Mouse (Mus musculus) midbrain, embryonic 12.5 days (tissue): ENCODE measurements around the gene Nprl3. TPM values are rescaled to one million over a fixed set of nuclear protein-coding genes. Genes with fewer than 3 reads are reported as not detected.
A peak's percentile ranks its signal among the peaks of the same experiment; 100 is the strongest.

Experiments
- ATAC-seq: fragments of 200-750 bp; cut with Nextera tagmentation; 2 replicates; pipeline ENCODE4 v1.8.0; 2017; ENCODE audit warnings: low read depth, moderate TSS enrichment, moderate library complexity; ENCODE audit not compliant: low FRiP score
- H3K27ac ChIP-seq: fragments of 300-500 bp; sonication (generic); replicated peaks from 2 replicates; pipeline ENCODE4 v1.5.1; 2016; ENCODE audit warnings: mild to moderate bottlenecking
- H3K27me3 ChIP-seq: fragments of 300-500 bp; sonication (generic); 2 replicates; pipeline ENCODE4 v1.6.1; 2016; ENCODE audit warnings: mild to moderate bottlenecking
- H3K36me3 ChIP-seq: fragments of 300-500 bp; sonication (generic); 2 replicates; pipeline ENCODE4 v1.6.1; 2016
- H3K4me1 ChIP-seq: fragments of 300-500 bp; sonication (generic); 2 replicates; pipeline ENCODE4 v1.6.1; 2016
- H3K4me2 ChIP-seq: fragments of 300-500 bp; sonication (generic); replicated peaks from 2 replicates; pipeline ENCODE4 v1.6.1; 2016; ENCODE audit warnings: mild to moderate bottlenecking, moderate library complexity
- H3K4me3 ChIP-seq: fragments of 300-500 bp; sonication (generic); 2 replicates; pipeline ENCODE4 v1.5.1; 2016; ENCODE audit warnings: mild to moderate bottlenecking
- H3K9ac ChIP-seq: fragments of 300-500 bp; sonication (generic); replicated peaks from 2 replicates; pipeline ENCODE4 v1.6.1; 2016; ENCODE audit warnings: mild to moderate bottlenecking, moderate library complexity
- H3K9me3 ChIP-seq: fragments of 300-500 bp; sonication (generic); 2 replicates; pipeline ENCODE4 v1.6.1; 2016; ENCODE audit warnings: mild to moderate bottlenecking
- WGBS: fragments of 180-500 bp; shearing (Covaris S2); methylation state at CpG from one replicate; pipeline ENCODE4 v1.1.7; 2016; 5-methylcytosine and 5-hydroxymethylcytosine counted together
- polyA plus RNA-seq: library from polyadenylated mRNA; unstranded; fragments of >200 nt; fragmentation: Nextera tagmentation; extraction: Ambion mirVana; gene quantifications from 2 replicates; pipeline ENCODE4 v1.2.1, GENCODE M21; 2016

Nprl3 gene
- polyA plus RNA-seq, 1 experiment from 2014 or later = 44.7 TPM

DNA sequence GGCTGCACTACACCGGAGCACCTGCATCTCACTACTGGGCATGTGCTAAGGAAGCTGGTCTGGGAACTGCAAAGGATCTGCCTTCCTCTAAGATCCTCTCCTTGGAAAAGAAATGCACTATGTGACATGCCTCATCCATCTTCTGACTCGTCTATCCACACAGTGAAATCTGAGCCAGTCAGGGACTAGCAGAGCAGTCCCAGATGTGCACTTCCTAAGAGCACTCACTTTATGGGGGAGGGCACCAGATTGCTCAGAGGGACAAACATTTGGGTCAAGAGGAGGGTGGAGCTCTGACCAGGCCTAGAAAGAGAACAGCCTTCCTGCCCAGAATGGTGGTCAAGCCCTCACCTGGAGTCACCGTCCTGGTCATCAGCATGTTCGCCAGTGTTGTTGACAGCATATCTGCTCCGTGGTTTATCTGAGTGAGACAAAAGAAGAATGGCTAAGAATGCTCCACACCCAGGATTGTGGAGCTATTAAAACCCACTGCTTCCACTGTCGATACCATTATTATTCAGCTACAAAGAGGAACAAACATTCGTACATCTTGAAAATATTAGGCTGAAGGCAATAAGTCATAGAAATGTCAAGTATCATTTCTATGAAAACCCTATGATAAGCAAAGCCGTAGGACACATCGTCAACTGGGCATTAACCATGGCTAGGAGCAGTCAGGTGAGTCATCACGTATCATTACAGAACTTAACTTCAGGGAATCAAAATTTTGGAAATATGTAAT lies 4.7 kb downstream of the Nprl3 start:
- 93% methylated on average over 10 of the region's 10 CpGs for WGBS
- ATAC-seq = no peak
- Histone ChIP-seq H3K4me2 (no peak overlapping the region), H3K4me1 (peaks cover 10% of the 10 kb centered on the region), H3K4me3 (no peak overlapping the region), H3K9me3 (no peaks in the 10 kb centered on the region), H3K36me3 (peaks cover 24% of the 10 kb centered on the region), H3K27ac (no peak overlapping the region), H3K9ac (no peak overlapping the region), H3K27me3 (no peaks in the 10 kb centered on the region)

- ATAC-seq = no peak
- Histone ChIP-seq H3K4me3 (no peak overlapping the region), H3K4me2 (no peak overlapping the region), H3K9ac (no peak overlapping the region), H3K27ac (no peak overlapping the region), H3K9me3 (no peaks in the 10 kb centered on the region), H3K4me1 (no peaks in the 10 kb centered on the region), H3K27me3 (no peaks in the 10 kb centered on the region), H3K36me3 (peaks cover 33% of the 10 kb centered on the region)
- 88% methylated on average over 3 of the region's 3 CpGs for WGBS
Measured at GRCm38 (mm10) chr11:32256566-32256965, 10.9 kb downstream of the Nprl3 start.

DNA sequence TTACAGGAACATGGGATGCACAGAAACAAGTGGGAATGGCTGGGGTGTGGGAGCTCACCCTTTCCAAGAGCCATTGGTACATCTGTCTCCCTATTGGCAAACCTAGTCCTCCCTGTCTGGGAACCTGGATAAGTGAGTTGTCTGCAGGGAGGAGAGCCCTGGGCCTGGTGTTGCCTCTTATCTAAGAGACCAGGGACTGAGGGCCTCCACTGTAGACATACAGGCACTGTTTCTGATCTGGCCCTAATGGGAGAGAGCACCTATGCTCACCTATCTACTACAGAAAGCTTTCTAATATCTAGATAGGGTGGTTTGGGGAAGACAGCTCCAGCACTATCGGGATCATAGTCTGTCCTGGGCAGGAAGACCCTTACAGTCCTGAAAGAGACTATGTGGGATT lies 11.4 kb downstream of the Nprl3 start:
- no peak overlapping the region for H3K9ac ChIP-seq
- no peaks in the 10 kb centered on the region for H3K27me3 ChIP-seq
- ATAC-seq = no peak
- no peak overlapping the region for H3K27ac ChIP-seq
- H3K4me1 ChIP-seq = no peaks in the 10 kb centered on the region
- no peak overlapping the region for H3K4me3 ChIP-seq
- 93% methylated on average over 1 of the region's 1 CpGs for WGBS
- no peaks in the 10 kb centered on the region for H3K9me3 ChIP-seq
- no peak overlapping the region for H3K4me2 ChIP-seq
- peaks cover 33% of the 10 kb centered on the region for H3K36me3 ChIP-seq

DNA sequence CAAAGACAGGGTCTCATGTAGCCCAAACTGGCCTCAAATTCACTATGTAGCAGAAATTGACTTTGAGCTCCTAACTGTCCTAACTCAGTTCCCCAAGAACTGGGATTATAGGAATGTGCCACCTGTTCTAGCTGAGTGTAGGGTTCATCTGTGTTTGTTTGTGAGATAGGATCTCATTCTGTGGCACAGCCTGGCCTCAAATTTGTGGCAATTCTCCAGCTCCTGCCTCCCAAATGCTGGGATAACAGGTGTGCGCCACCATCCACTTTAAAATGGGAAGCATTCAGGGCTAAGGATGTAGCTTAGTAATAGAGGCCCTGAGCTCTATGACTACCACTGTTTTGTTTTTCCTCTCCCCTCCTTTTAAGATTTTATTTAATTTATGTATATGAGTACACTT lies 14.4 kb downstream of the Nprl3 start:
- Histone ChIP-seq H3K9me3 (no peaks in the 10 kb centered on the region), H3K36me3 (peaks cover 39% of the 10 kb centered on the region), H3K9ac (no peak overlapping the region), H3K4me2 (no peak overlapping the region), H3K27ac (no peak overlapping the region), H3K4me1 (no peaks in the 10 kb centered on the region), H3K4me3 (no peak overlapping the region), H3K27me3 (no peaks in the 10 kb centered on the region)
- WGBS = 86% methylated on average over 1 of the region's 1 CpGs
- ATAC-seq = no peak

- Histone ChIP-seq H3K27ac (no peak overlapping the region), H3K36me3 (peaks cover 57% of the 10 kb centered on the region)
- ATAC-seq = no peak
Measured at GRCm38 (mm10) chr11:32250880-32251763, 16.4 kb downstream of the Nprl3 start.

DNA sequence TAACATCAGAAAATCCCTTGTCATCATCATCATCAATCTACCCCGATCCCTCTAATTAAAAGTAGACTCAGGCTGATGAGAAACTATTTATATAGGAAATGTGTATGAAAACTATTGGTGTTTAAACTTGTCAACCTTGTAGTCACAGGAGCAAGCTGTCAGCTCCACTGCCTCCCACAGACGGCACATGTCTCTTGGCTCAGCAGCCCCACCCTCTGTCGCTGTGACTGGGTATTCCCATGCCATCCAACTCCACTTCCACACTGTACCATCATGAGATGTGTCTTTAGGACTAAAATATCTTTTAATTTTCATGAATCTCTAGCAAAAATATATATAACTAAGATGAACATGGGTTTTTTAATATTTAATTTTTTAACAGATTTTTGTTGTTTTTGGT lies 19.2 kb downstream of the Nprl3 start:
- Histone ChIP-seq H3K9ac (no peak overlapping the region), H3K27ac (no peak overlapping the region), H3K27me3 (no peaks in the 10 kb centered on the region), H3K4me1 (no peaks in the 10 kb centered on the region), H3K4me2 (no peak overlapping the region), H3K4me3 (no peak overlapping the region), H3K36me3 (peaks cover 71% of the 10 kb centered on the region), H3K9me3 (no peaks in the 10 kb centered on the region)
- no peak for ATAC-seq
- 92% methylated on average over 3 of the region's 3 CpGs for WGBS

More at GRCm38 (mm10) chr11:32250880-32251763, 16.4 kb downstream of the Nprl3 start:
- 88% methylated on average over 8 of the region's 8 CpGs for WGBS
- no peak overlapping the region for H3K9ac ChIP-seq
- H3K4me3 ChIP-seq = no peak overlapping the region
- no peak overlapping the region for H3K4me2 ChIP-seq
- no peaks in the 10 kb centered on the region for H3K4me1 ChIP-seq
- H3K27me3 ChIP-seq = no peaks in the 10 kb centered on the region
- no peaks in the 10 kb centered on the region for H3K9me3 ChIP-seq

DNA sequence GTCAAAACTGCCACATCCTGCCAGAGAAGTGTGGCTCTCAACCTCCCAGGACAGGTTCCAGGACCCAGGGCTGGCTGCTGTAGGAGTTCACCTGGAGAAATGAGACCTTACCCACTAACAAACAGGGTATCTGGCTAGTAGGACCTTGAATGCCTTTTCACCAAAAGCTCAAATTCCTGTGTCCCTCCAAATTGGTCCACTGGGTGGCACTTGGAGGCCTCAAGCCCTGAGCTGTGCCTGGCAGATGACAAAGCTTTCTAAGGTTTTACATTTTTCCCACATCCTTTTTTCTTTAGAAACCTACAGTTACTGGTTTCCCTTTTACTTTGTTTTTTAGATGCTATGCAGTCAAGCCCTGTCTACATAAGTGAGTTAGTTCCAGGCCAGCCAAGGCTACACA lies 20.4 kb downstream of the Nprl3 start:
- no peak overlapping the region for H3K27ac ChIP-seq
- H3K9me3 ChIP-seq = no peaks in the 10 kb centered on the region
- peaks cover 72% of the 10 kb centered on the region for H3K36me3 ChIP-seq
- no peak overlapping the region for H3K4me2 ChIP-seq
- H3K4me3 ChIP-seq = no peak overlapping the region
- H3K4me1 ChIP-seq = no peaks in the 10 kb centered on the region
- ATAC-seq = no peak
- no peaks in the 10 kb centered on the region for H3K27me3 ChIP-seq
- no peak overlapping the region for H3K9ac ChIP-seq

- no peaks in the 10 kb centered on the region for H3K4me1 ChIP-seq
- H3K9me3 ChIP-seq = no peaks in the 10 kb centered on the region
- no peak overlapping the region for H3K9ac ChIP-seq
- no peaks in the 10 kb centered on the region for H3K27me3 ChIP-seq
- no peak overlapping the region for H3K4me3 ChIP-seq
- H3K36me3 ChIP-seq = peaks cover 84% of the 10 kb centered on the region
- no peak for ATAC-seq
- H3K27ac ChIP-seq = no peak overlapping the region
- 89% methylated on average over 6 of the region's 6 CpGs for WGBS
- no peak overlapping the region for H3K4me2 ChIP-seq
Measured at GRCm38 (mm10) chr11:32245614-32246013, 21.9 kb downstream of the Nprl3 start.

DNA sequence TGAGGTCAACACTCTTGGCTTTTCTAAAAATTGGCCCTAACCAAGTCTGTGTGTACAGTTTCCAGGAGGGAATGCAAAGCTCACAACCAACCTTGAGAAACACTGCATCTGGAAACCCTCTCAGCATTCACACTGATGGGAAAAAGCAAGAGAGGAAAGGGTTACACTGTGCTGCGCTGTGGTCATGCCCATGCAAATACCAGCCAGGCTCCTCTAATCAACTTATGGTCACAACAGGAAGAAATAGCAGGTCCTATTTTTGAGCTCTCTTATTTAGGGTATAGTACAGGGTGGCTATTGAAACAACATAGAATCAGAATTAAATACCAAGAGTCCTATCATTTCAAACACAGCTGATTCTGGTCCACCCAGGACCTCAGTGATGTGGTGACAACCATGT lies 22.9 kb downstream of the Nprl3 start:
- no peak for ATAC-seq
- H3K9me3 ChIP-seq = no peaks in the 10 kb centered on the region
- 91% methylated on average over 1 of the region's 1 CpGs for WGBS

DNA sequence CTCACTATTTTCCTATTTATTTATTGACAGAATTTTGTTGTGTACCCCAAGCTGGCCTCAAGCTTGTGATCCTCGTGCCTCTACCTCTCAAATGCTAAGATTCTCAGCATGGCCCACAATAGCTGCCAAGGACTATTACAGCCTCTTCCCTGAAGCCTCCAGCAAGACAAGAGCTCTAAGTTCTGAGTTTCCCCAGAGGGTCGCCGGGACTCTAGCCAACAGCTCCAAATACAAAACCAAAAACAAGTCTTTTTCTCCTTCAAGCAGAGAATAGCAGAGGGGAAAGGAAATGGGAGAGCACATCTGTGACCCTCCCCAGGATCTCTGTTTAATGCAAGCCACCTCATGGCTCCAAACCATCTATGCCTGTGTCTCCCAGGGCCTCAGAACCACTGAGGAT lies 23.4 kb downstream of the Nprl3 start:
- H3K27ac ChIP-seq = 0 out of 2 replicates have a peak overlapping the region, but pooled peaks have one; percentile 30
- ATAC-seq = no peak

More for the DNA sequence above, 22.9 kb downstream of the Nprl3 start:
- H3K4me3 ChIP-seq = no peak overlapping the region
- H3K9ac ChIP-seq = no peak overlapping the region
- H3K4me2 ChIP-seq = no peak overlapping the region
- H3K4me1 ChIP-seq = no peaks in the 10 kb centered on the region
- no peaks in the 10 kb centered on the region for H3K27me3 ChIP-seq
- H3K27ac ChIP-seq = 0 out of 2 replicates have a peak overlapping the region, but pooled peaks have one; percentile 30
- H3K36me3 ChIP-seq = peaks cover 84% of the 10 kb centered on the region

GRCm38 (mm10) chr11:32243205-32243955 lies 24.1 kb downstream of the Nprl3 start:
- 75% methylated on average over 7 of the region's 7 CpGs for WGBS
- ATAC-seq = no peak
- H3K27me3 ChIP-seq = no peaks in the 10 kb centered on the region
- H3K9ac ChIP-seq = no peak overlapping the region
- H3K36me3 ChIP-seq = peaks cover 83% of the 10 kb centered on the region
- H3K27ac ChIP-seq = no peak overlapping the region
- H3K4me3 ChIP-seq = no peak overlapping the region
- H3K4me2 ChIP-seq = no peak overlapping the region
- H3K4me1 ChIP-seq = no peaks in the 10 kb centered on the region
- no peaks in the 10 kb centered on the region for H3K9me3 ChIP-seq

More for the DNA sequence above, 23.4 kb downstream of the Nprl3 start:
- Histone ChIP-seq H3K4me1 (no peaks in the 10 kb centered on the region), H3K9me3 (no peaks in the 10 kb centered on the region), H3K36me3 (peaks cover 83% of the 10 kb centered on the region), H3K9ac (no peak overlapping the region), H3K27me3 (no peaks in the 10 kb centered on the region), H3K4me3 (no peak overlapping the region), H3K4me2 (no peak overlapping the region)
- 83% methylated on average over 3 of the region's 3 CpGs for WGBS

- H3K27me3 ChIP-seq = no peaks in the 10 kb centered on the region
- no peak overlapping the region for H3K4me2 ChIP-seq
- peaks cover 76% of the 10 kb centered on the region for H3K36me3 ChIP-seq
- no peak overlapping the region for H3K27ac ChIP-seq
- WGBS = 85% methylated on average over 3 of the region's 3 CpGs
- no peaks in the 10 kb centered on the region for H3K4me1 ChIP-seq
- no peak overlapping the region for H3K9ac ChIP-seq
- ATAC-seq = no peak
- no peaks in the 10 kb centered on the region for H3K9me3 ChIP-seq
- no peak overlapping the region for H3K4me3 ChIP-seq
Measured at GRCm38 (mm10) chr11:32242209-32242608, 25.3 kb downstream of the Nprl3 start.
